Mouse (Mus musculus): ENCODE measurements around the gene Csmd2. TPM values are rescaled to one million over a fixed set of nuclear protein-coding genes. Genes with fewer than 3 reads are reported as not detected.

Gene Csmd2
- polyA plus RNA-seq, 1 experiment = 0.17 TPM

- Histone ChIP-seq H3K4me1 (ENCODE audit: control insufficient read depth, insufficient read depth, low read length) (no peaks in the 10 kb centered on the region), H3K27ac (ENCODE audit: insufficient read depth, low read depth, low read length) (no peak overlapping the region), H3K4me3 (ENCODE audit: insufficient read depth, low read length) (no peak overlapping the region)
- TF ChIP-seq POLR2A (IDR thresholded peaks at IDR 0.05; ENCODE audit: borderline replicate concordance, low read depth, low read length) (no peak), CTCF (IDR thresholded peaks at IDR 0.05; ENCODE audit: low read depth, low read length) (no peak)
Measured at GRCm38 (mm10) chr4:128264491-128264890, 276.8 kb downstream of the Csmd2 start.

- TF ChIP-seq POLR2A (IDR thresholded peaks at IDR 0.05; ENCODE audit: borderline replicate concordance, low read depth, low read length) (no peak), CTCF (IDR thresholded peaks at IDR 0.05; ENCODE audit: low read depth, low read length) (no peak)
- no peak overlapping the region for H3K4me3 ChIP-seq (ENCODE audit: insufficient read depth, low read length)
Measured at GRCm38 (mm10) chr4:128265341-128265740, 277.7 kb downstream of the Csmd2 start.

GRCm38 (mm10) chr4:128269261-128269875 is 281.7 kb downstream of the Csmd2 start:
- Histone ChIP-seq H3K4me3 (ENCODE audit: insufficient read depth, low read length) (no peak overlapping the region), H3K27ac (ENCODE audit: insufficient read depth, low read depth, low read length) (no peak overlapping the region), H3K4me1 (ENCODE audit: control insufficient read depth, insufficient read depth, low read length) (no peaks in the 10 kb centered on the region)
- no peak for TF ChIP-seq POLR2A (IDR thresholded peaks at IDR 0.05; ENCODE audit: borderline replicate concordance, low read depth, low read length)
- TF ChIP-seq CTCF (IDR thresholded peaks at IDR 0.05; ENCODE audit: low read depth, low read length) = no peak

More at GRCm38 (mm10) chr4:128265341-128265740, 277.7 kb downstream of the Csmd2 start:
- no peak overlapping the region for H3K27ac ChIP-seq (ENCODE audit: insufficient read depth, low read depth, low read length)
- no peaks in the 10 kb centered on the region for H3K4me1 ChIP-seq (ENCODE audit: control insufficient read depth, insufficient read depth, low read length)

GRCm38 (mm10) chr4:128270177-128270576 is 282.5 kb downstream of the Csmd2 start:
- Histone ChIP-seq H3K27ac (ENCODE audit: insufficient read depth, low read depth, low read length) (no peak overlapping the region), H3K4me3 (ENCODE audit: insufficient read depth, low read length) (no peak overlapping the region), H3K4me1 (ENCODE audit: control insufficient read depth, insufficient read depth, low read length) (no peaks in the 10 kb centered on the region)
- TF ChIP-seq CTCF (IDR thresholded peaks at IDR 0.05; ENCODE audit: low read depth, low read length) (no peak), POLR2A (IDR thresholded peaks at IDR 0.05; ENCODE audit: borderline replicate concordance, low read depth, low read length) (no peak)

- TF ChIP-seq CTCF (IDR thresholded peaks at IDR 0.05; ENCODE audit: low read depth, low read length) (no peak), POLR2A (IDR thresholded peaks at IDR 0.05; ENCODE audit: borderline replicate concordance, low read depth, low read length) (no peak)
- H3K4me3 ChIP-seq (ENCODE audit: insufficient read depth, low read length) = no peak overlapping the region
- H3K27ac ChIP-seq (ENCODE audit: insufficient read depth, low read depth, low read length) = no peak overlapping the region
- H3K4me1 ChIP-seq (ENCODE audit: control insufficient read depth, insufficient read depth, low read length) = no peaks in the 10 kb centered on the region
Measured at GRCm38 (mm10) chr4:128270931-128271330, 283.3 kb downstream of the Csmd2 start.

- no peaks in the 10 kb centered on the region for H3K4me1 ChIP-seq (ENCODE audit: control insufficient read depth, insufficient read depth, low read length)
- H3K27ac ChIP-seq (ENCODE audit: insufficient read depth, low read depth, low read length) = no peak overlapping the region
- H3K4me3 ChIP-seq (ENCODE audit: insufficient read depth, low read length) = no peak overlapping the region
- TF ChIP-seq CTCF (IDR thresholded peaks at IDR 0.05; ENCODE audit: low read depth, low read length) = no peak
- no peak for TF ChIP-seq POLR2A (IDR thresholded peaks at IDR 0.05; ENCODE audit: borderline replicate concordance, low read depth, low read length)
Measured at GRCm38 (mm10) chr4:128272501-128272900, 284.8 kb downstream of the Csmd2 start.

- Histone ChIP-seq H3K27ac (ENCODE audit: insufficient read depth, low read depth, low read length) (no peak overlapping the region), H3K4me3 (ENCODE audit: insufficient read depth, low read length) (no peak overlapping the region), H3K4me1 (ENCODE audit: control insufficient read depth, insufficient read depth, low read length) (no peaks in the 10 kb centered on the region)
- no peak for TF ChIP-seq CTCF (IDR thresholded peaks at IDR 0.05; ENCODE audit: low read depth, low read length)
- no peak for TF ChIP-seq POLR2A (IDR thresholded peaks at IDR 0.05; ENCODE audit: borderline replicate concordance, low read depth, low read length)
Measured at GRCm38 (mm10) chr4:128273146-128273545, 285.5 kb downstream of the Csmd2 start.

- no peak overlapping the region for H3K4me3 ChIP-seq (ENCODE audit: insufficient read depth, low read length)
- H3K4me1 ChIP-seq (ENCODE audit: control insufficient read depth, insufficient read depth, low read length) = no peaks in the 10 kb centered on the region
- H3K27ac ChIP-seq (ENCODE audit: insufficient read depth, low read depth, low read length) = no peak overlapping the region
- TF ChIP-seq CTCF (IDR thresholded peaks at IDR 0.05; ENCODE audit: low read depth, low read length) = no peak
- TF ChIP-seq POLR2A (IDR thresholded peaks at IDR 0.05; ENCODE audit: borderline replicate concordance, low read depth, low read length) = no peak
Measured at GRCm38 (mm10) chr4:128275116-128275515, 287.5 kb downstream of the Csmd2 start.

GRCm38 (mm10) chr4:128275586-128275985 is 287.9 kb downstream of the Csmd2 start:
- no peaks in the 10 kb centered on the region for H3K4me1 ChIP-seq (ENCODE audit: control insufficient read depth, insufficient read depth, low read length)
- H3K4me3 ChIP-seq (ENCODE audit: insufficient read depth, low read length) = no peak overlapping the region
- H3K27ac ChIP-seq (ENCODE audit: insufficient read depth, low read depth, low read length) = no peak overlapping the region
- TF ChIP-seq CTCF (IDR thresholded peaks at IDR 0.05; ENCODE audit: low read depth, low read length) = no peak
- TF ChIP-seq POLR2A (IDR thresholded peaks at IDR 0.05; ENCODE audit: borderline replicate concordance, low read depth, low read length) = no peak

GRCm38 (mm10) chr4:128285009-128285408 is 297.4 kb downstream of the Csmd2 start:
- H3K27ac ChIP-seq (ENCODE audit: insufficient read depth, low read depth, low read length) = no peak overlapping the region
- no peak for TF ChIP-seq POLR2A (IDR thresholded peaks at IDR 0.05; ENCODE audit: borderline replicate concordance, low read depth, low read length)
- no peak for TF ChIP-seq CTCF (IDR thresholded peaks at IDR 0.05; ENCODE audit: low read depth, low read length)
- H3K4me1 ChIP-seq (ENCODE audit: control insufficient read depth, insufficient read depth, low read length) = no peaks in the 10 kb centered on the region
- no peak overlapping the region for H3K4me3 ChIP-seq (ENCODE audit: insufficient read depth, low read length)

Measured in bone marrow macrophage, adult 2 months (primary cell).